Mouse (Mus musculus) ES-Bruce4 (cell line): ENCODE data around the gene Olfr372.

Source experiments
- CTCF ChIP-seq: IDR thresholded peaks from one replicate; pipeline ENCODE4 v1.8.1; 2011; ENCODE audit warnings: low read depth, low read length
- POLR2A ChIP-seq: IDR thresholded peaks from one replicate; pipeline ENCODE4 v1.8.1; 2011; ENCODE audit warnings: low read length; ENCODE audit not compliant: insufficient read depth

DNA sequence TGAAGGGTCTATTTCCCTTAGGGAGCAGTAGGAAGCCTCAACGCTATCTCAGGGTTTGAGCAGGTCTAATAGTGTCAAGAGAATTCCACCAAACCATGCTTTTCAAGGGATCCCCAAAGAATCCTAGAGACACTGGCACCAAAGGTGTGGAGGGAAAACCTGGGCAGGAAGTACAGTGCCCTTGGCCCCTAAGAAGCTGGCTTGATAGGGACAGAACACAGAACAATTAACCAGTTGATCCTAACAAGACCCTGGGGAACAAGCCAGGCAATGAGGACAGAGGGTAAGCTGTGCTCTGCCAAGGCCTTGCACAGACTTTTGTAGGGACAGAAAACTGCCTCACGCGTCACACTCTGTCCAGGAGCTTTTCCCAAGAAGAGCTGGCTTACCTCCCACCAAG lies 65.7 kb downstream of the Olfr372 start, which contains the start of gene Olfr374:
- TF ChIP-seq POLR2A (no peak), CTCF (no peak)
